Mouse (Mus musculus): ENCODE data around the gene Msn.

DNA sequence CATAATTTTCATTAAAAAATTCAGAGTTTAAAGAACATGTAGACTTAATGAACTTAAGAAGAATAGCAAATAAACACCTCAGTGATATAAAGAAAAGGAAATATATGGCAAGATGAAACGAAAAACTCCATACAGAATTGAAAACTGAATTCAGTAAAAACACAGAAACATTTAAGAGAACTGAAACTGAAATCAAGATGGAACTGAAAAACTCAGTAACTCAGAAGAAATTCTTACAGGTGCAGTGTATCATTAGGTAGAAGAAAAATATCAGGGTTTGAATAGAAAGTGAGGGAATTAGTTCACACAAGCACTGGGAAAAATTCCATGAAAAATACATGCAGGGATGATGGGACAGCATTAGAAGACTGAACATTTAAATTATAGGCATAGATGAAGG lies 111.0 kb downstream of the Msn start:
- no peak for TF ChIP-seq POLR2A (IDR thresholded peaks at IDR 0.05; ENCODE audit: low read depth, low read length)
- TF ChIP-seq CTCF (IDR thresholded peaks at IDR 0.05; ENCODE audit: extremely low read depth, insufficient read depth, insufficient read length, insufficient replicate concordance), result no peak

All from spleen, adult 2 months (tissue).